Mouse (Mus musculus): ENCODE data around the gene Cyp17a1.

Gene Cyp17a1

GRCm38 (mm10) chr19:46672766-46673418 is at the start of gene Cyp17a1:
Gene Cyp17a1, minus strand, starts transcription at chr19:46673172.
- in situ Hi-C loops (cut with MboI; ENCODE audit: low pct_unique_long_range_greater_than_20kb in 1 of 2, low sequenced_read_pairs in 2 of 2, unreplicated experiment in 1 of 2) = no loop called here

- in situ Hi-C loops (cut with MboI; ENCODE audit: low pct_unique_long_range_greater_than_20kb in 1 of 2, low sequenced_read_pairs in 2 of 2, unreplicated experiment in 1 of 2) = no loop called here
These were observed 45.2 kb upstream of the Cyp17a1 start for GRCm38 (mm10) chr19:46718150-46718549.

DNA sequence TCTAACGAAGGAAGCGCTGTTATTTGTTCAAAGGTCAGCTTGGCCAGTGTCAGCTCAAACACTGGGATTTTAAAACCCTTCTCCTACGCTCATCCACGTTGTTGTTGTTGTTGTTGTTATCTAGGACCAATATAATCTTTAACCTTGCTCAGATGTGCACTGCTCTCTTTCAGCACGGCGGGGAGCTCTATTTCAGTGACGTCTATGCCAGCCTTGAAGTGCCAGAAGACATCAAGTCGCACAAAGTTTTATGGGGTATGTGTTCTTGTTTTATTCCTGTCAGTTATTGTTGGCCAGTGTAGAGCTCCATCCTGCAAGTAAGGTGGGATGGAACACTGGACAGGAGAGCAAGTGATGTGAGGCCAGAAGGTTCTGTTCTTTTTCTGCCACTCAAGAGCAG is 42.0 kb upstream of the Cyp17a1 start:
- in situ Hi-C loops (cut with MboI; ENCODE audit: low pct_unique_long_range_greater_than_20kb in 1 of 2, low sequenced_read_pairs in 2 of 2, unreplicated experiment in 1 of 2) = no loop called here

GRCm38 (mm10) chr19:46714234-46714633 is 41.3 kb upstream of the Cyp17a1 start:
- in situ Hi-C loops (cut with MboI; ENCODE audit: low pct_unique_long_range_greater_than_20kb in 1 of 2, low sequenced_read_pairs in 2 of 2, unreplicated experiment in 1 of 2) = no loop called here

- in situ Hi-C loops (cut with MboI; ENCODE audit: low pct_unique_long_range_greater_than_20kb in 1 of 2, low sequenced_read_pairs in 2 of 2, unreplicated experiment in 1 of 2) = no loop called here
These were observed 37.6 kb upstream of the Cyp17a1 start for GRCm38 (mm10) chr19:46710614-46711013.

- in situ Hi-C loops (cut with MboI; ENCODE audit: low pct_unique_long_range_greater_than_20kb in 1 of 2, low sequenced_read_pairs in 2 of 2, unreplicated experiment in 1 of 2) = no loop called here
These were observed 34.6 kb upstream of the Cyp17a1 start, which contains the start of gene As3mt for GRCm38 (mm10) chr19:46707296-46708151. Gene As3mt, plus strand, starts transcription at chr19:46707458.

GRCm38 (mm10) chr19:46706540-46707295 is 33.7 kb upstream of the Cyp17a1 start:
- in situ Hi-C loops (cut with MboI; ENCODE audit: low pct_unique_long_range_greater_than_20kb in 1 of 2, low sequenced_read_pairs in 2 of 2, unreplicated experiment in 1 of 2) = no loop called here

- in situ Hi-C loops (cut with MboI; ENCODE audit: low pct_unique_long_range_greater_than_20kb in 1 of 2, low sequenced_read_pairs in 2 of 2, unreplicated experiment in 1 of 2) = no loop called here
These were observed 33.0 kb upstream of the Cyp17a1 start for GRCm38 (mm10) chr19:46705779-46706495.

GRCm38 (mm10) chr19:46701156-46701555 is 28.2 kb upstream of the Cyp17a1 start:
- in situ Hi-C loops (cut with MboI; ENCODE audit: low pct_unique_long_range_greater_than_20kb in 1 of 2, low sequenced_read_pairs in 2 of 2, unreplicated experiment in 1 of 2) = no loop called here

DNA sequence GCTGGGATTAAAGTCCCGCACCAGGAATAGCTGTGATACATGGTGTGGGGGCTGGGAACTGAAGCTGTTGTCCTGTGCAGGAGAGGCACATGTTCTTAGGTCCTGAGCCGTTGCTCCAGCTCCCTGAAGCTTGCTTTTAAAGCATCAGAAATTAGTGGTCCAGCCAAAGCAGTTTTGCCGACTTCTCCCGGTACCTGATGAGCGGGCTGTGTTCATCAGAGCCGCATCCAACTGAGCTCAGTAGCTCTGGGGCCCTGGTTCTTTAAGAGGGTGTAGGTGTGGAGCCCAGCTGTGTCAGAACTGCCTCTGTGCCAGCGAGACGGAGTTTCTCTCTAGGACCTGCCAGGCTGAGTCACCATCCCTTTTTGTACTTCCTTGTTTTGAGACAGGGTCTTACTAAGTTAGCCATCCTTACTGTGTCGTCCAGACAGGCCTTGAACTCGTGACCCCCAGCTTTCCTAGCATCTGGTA is 26.1 kb upstream of the Cyp17a1 start:
- in situ Hi-C loops (cut with MboI; ENCODE audit: low pct_unique_long_range_greater_than_20kb in 1 of 2, low sequenced_read_pairs in 2 of 2, unreplicated experiment in 1 of 2) = no loop called here

DNA sequence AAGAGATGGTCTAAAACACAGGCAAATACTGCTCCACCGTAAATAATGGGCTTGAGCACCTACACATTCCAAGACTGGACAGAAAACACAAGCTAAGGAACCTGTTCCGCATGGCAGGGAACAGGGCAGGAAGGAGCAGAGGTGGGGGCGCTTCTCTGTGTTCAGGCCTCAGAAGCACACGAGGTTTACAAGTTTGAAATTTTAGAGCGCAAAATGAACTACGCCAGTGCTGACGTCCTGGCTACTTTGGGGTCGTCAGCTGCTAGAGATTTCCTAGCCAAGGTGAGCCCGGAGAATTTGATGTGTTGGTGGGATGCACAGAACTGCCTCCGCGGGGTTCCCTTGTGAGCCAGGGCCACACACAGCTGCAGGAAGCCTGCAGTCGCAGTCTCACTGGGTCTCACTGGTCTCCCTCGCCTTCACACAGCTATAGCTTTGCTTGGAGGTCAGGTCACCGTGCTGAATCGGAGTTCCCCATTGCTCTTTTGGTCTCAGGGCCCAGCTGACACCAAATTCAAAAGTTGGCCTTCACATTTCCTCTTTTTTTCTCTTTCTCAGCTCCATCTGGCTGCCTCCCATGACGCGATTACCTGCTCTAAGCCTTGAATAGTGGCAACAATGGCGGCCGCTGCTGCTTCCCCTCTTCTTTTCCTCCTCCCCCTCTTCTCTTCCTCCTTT is 25.0 kb upstream of the Cyp17a1 start:
- in situ Hi-C loops (cut with MboI; ENCODE audit: low pct_unique_long_range_greater_than_20kb in 1 of 2, low sequenced_read_pairs in 2 of 2, unreplicated experiment in 1 of 2) = no loop called here

- in situ Hi-C loops (cut with MboI; ENCODE audit: low pct_unique_long_range_greater_than_20kb in 1 of 2, low sequenced_read_pairs in 2 of 2, unreplicated experiment in 1 of 2) = no loop called here
These were observed 24.0 kb upstream of the Cyp17a1 start for GRCm38 (mm10) chr19:46696943-46697342.

- in situ Hi-C loops (cut with MboI; ENCODE audit: low pct_unique_long_range_greater_than_20kb in 1 of 2, low sequenced_read_pairs in 2 of 2, unreplicated experiment in 1 of 2) = no loop called here
These were observed 23.5 kb upstream of the Cyp17a1 start for GRCm38 (mm10) chr19:46696482-46696881.

DNA sequence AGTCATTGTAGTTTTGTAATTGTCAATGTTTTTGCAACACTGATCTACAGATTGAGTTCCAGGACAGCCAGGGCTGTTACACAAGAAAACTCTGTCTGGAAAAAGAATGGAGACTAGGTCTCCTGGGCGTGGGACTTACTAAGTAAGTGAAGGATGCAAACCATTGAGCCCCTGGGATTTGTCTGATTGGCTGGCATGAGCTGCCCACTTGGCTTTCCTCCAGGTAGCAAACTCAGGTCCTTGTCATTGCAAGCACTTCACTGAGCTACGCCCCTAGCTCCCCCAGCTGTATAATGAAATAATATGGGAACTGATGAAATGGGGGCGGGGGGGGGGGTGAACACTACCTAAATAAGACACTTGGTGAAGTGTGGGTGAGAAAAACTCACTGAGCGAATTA is 20.2 kb upstream of the Cyp17a1 start:
- in situ Hi-C loops (cut with MboI; ENCODE audit: low pct_unique_long_range_greater_than_20kb in 1 of 2, low sequenced_read_pairs in 2 of 2, unreplicated experiment in 1 of 2) = no loop called here

DNA sequence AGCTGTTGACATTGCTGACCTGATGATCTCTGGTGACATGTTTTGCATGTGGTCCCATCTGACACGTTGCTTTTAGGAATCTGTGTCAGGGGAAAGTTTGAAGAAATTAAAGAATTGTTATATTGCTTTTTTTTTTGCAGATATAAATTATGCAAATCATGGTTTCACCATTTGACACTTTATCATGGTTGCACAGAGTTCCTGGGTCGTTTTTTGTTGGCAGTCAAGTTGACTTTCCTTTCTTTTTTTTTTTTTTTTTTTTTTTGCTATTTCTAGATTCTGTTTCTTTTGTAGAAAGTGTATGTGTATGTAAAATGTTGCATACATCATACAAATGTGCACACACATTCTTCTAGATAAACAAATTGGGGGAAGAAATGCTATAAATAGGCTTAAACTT is 18.1 kb upstream of the Cyp17a1 start:
- in situ Hi-C loops (cut with MboI; ENCODE audit: low pct_unique_long_range_greater_than_20kb in 1 of 2, low sequenced_read_pairs in 2 of 2, unreplicated experiment in 1 of 2) = no loop called here

DNA sequence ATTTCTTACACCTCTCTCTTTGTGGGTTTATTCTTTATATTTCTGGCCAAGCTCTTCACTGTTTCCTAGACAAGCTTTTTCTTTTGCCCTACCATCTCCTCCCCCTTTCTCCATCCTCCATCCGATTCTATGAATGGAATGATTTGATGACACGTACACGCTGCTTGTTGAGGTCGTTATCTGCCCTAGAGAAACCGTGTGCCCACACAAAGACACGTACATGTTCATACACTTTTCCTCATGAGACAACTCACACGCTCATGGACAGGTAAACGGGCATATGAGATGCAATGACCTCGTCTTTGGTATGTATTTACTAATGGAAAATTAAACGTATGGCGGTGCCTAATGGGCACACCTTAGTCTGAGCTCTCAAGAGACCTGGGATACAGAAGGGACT is 17.4 kb upstream of the Cyp17a1 start:
- in situ Hi-C loops (cut with MboI; ENCODE audit: low pct_unique_long_range_greater_than_20kb in 1 of 2, low sequenced_read_pairs in 2 of 2, unreplicated experiment in 1 of 2) = no loop called here

DNA sequence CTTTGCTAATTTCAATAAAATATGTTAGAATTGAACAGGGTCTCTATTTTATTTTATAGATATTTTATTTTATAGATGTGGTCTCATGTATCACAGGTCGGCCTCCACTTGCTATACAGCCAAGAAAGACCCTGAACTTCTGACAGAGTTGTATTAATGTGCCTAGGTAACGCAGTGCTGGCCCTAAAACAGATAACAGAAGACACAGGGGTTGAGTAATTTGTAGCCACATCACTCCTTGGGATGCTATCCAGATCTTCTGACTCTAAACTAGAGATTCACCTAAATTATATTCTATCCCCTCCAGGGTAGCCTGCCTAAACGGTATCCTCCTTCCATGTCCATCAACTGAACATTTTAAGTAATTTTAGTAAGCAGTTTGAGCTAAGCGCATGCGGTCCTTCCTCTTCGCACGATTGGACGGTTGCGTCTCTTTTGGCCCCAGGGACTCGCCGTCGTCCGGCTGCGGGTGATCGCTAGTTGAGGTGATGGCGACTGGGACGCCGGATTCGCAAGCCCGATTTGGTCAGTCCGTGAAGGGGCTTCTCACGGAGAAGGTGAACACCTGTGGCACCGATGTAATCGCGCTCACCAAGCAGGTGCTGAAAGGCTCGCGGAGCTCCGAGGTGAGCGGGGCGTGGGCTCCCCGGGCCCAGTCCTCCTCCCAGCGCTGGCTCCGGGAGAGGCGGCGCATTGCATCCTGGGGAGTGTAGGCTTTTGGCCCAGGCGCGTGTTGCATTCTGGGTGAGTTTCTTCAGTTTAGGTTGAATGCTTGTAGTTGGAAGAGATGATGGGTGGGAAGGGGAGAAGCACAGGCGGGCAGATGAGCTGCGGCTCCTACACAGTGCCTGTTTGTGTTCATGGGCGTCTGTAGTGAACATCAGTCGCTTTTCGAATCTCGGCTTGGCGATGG is 16.7 kb upstream of the Cyp17a1 start, which contains the start of gene Borcs7:
Gene Borcs7, plus strand, starts transcription at position 447 of the 913 bp plus-strand sequence.
- in situ Hi-C loops (cut with MboI; ENCODE audit: low pct_unique_long_range_greater_than_20kb in 1 of 2, low sequenced_read_pairs in 2 of 2, unreplicated experiment in 1 of 2) = no loop called here
